Mouse (Mus musculus) brain, embryonic 14.5 days (tissue): Measurements from ENCODE around the gene Paxbp1.

Source experiments
- CTCF ChIP-seq: fragments of 200-500 bp; IDR thresholded peaks from 2 replicates; pipeline ENCODE4 v1.5.1; 2012; ENCODE audit warnings: inconsistent platforms, mild to moderate bottlenecking, moderate library complexity, borderline replicate concordance; ENCODE audit not compliant: insufficient read depth, insufficient read length; ENCODE audit errors: extremely low read depth
- POLR2A ChIP-seq: fragments of 200-500 bp; IDR thresholded peaks from 2 replicates; pipeline ENCODE4 v1.6.1; 2012; ENCODE audit warnings: mild to moderate bottlenecking, inconsistent platforms, borderline replicate concordance; ENCODE audit not compliant: poor library complexity, insufficient read depth, insufficient read length, severe bottlenecking; ENCODE audit errors: extremely low read depth

GRCm38 (mm10) chr16:91043461-91044248, 688 bp downstream of the Paxbp1 start:
- TF ChIP-seq POLR2A (no peak), CTCF (no peak)
